Mouse (Mus musculus): ENCODE data around the gene Rpa1.
A peak's percentile ranks its signal among the peaks of the same experiment; 100 is the strongest.
"Not testable (repeated sequence)": the region's sequence is repeated elsewhere in the genome, so short reads cannot be mapped to it uniquely, and the experiment has no call there.

The Rpa1 gene

DNA sequence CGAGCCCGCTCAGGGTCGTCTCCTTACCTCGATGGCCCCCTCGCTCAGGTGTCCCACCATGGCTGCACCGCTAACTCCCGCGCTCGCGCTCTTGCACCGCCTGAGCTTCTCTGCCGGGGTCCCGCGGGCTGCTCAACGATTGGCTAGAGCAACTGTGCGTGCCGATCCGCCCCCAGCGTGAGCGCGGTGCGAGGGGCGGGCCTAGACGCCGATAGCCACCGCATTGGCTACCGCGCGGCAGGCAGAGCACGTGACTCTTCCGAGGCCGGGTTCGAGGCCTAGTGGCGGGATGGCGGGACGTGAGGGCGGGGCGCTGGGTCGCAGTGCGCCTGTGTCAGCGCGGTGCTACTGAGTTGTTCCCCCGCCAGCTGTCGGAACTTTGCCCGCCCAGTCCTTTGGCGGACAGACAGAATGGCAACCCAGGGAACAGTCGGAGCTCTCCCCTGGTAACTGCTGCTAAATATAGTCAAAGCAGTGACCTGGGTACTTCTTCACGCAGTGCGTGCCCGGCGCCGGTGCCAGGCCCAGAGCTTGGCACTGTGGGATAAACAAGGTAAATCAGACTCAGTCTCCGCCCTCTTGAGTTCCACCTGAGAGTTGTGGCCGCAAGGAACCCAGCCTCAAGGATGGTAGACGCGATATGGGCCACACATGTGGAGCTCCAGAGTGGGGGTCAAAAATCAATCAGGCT is at the start of gene Rpa1, which contains the start of gene Smyd4:
TSS of gene Rpa1 (minus strand) at position 126 of the 691 bp plus-strand sequence.
TSS of gene Smyd4 (plus strand) at position 235 of the 691 bp plus-strand sequence.
- peak; percentile 96 for DNase-seq

GRCm38 (mm10) chr11:75397452-75397851 is 49.3 kb upstream of the Rpa1 start:
- no peak for DNase-seq

DNA sequence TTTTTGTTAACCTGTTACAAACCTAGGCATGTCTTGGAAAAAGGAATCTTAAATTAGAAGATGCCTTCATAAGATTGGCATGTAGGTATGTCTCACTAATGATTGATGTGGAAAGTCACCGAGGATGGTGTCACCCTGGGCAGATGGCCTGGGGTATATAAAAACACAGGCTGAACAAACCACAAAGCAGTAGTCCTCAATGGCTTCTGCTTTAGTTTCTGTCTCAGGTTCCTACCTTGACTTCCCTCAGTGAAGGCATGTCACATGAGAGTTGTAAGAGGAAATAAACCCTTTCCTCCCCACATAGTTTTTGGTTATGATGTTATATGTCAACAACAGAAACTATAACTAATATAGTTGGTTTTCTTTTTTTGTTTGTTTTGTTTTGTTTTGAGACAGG is 47.5 kb upstream of the Rpa1 start:
- no peak for DNase-seq

DNA sequence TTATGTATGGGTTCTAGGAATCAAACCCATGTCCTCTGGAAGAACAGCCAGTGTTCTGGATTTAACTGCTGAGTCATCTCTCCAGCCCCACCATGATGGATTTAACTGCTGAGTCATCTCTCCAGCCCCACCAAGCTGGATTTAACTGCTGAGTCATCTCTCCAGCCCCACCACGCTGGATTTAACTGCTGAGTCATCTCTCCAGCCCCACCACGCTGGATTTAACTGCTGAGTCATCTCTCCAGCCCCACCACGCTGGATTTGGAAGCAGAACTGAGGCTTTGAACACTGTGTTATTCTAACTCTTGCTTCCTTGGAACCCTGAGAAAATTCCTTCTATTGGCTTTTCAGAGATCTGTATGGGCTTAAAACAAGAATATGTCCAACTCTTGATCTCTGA is 35.4 kb upstream of the Rpa1 start:
- DNase-seq = not testable (repeated sequence)

- not testable (repeated sequence) for DNase-seq
Observed at GRCm38 (mm10) chr11:75378786-75379185, 30.7 kb upstream of the Rpa1 start.

GRCm38 (mm10) chr11:75377125-75377524 is 29.0 kb upstream of the Rpa1 start:
- DNase-seq = no peak

GRCm38 (mm10) chr11:75355475-75355874 is 7.4 kb upstream of the Rpa1 start:
- no peak for DNase-seq

- no peak for DNase-seq
Observed at GRCm38 (mm10) chr11:75351225-75351624, 3.1 kb upstream of the Rpa1 start.

- DNase-seq = no peak
Observed at GRCm38 (mm10) chr11:75348890-75349261, 752 bp upstream of the Rpa1 start.

DNA sequence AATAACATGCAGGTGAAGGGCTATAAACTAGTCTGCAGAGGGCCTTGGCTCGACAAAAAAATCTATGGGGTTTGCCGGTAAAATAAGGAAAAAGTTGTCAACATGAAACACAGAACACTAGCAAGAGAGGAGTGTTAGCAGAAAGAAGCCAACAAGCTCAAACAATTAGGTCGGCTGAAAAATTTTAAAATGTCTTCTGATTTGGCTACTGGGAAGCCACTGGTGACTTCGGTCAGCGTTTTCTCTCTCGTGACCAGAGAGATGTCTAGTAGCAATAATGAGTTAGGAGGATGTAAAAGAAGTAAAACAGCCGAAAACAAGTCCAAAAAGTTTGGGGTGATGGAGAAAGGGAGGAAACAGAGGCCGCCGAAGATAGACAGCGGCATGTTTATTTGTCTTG is 528 bp downstream of the Rpa1 start:
- DNase-seq = no peak

- DNase-seq = no peak
Observed at GRCm38 (mm10) chr11:75347188-75347585, 937 bp downstream of the Rpa1 start.

GRCm38 (mm10) chr11:75346556-75347187 is 1.5 kb downstream of the Rpa1 start:
- no peak for DNase-seq

- DNase-seq = no peak
Observed at GRCm38 (mm10) chr11:75344716-75345115, 3.4 kb downstream of the Rpa1 start.

GRCm38 (mm10) chr11:75344163-75344562 is 4.0 kb downstream of the Rpa1 start:
- no peak for DNase-seq

GRCm38 (mm10) chr11:75343096-75343495 is 5.0 kb downstream of the Rpa1 start:
- DNase-seq = no peak

- no peak for DNase-seq
Observed at GRCm38 (mm10) chr11:75340698-75341345, 7.3 kb downstream of the Rpa1 start.

- no peak for DNase-seq
Observed at GRCm38 (mm10) chr11:75340076-75340475, 8.0 kb downstream of the Rpa1 start.

DNA sequence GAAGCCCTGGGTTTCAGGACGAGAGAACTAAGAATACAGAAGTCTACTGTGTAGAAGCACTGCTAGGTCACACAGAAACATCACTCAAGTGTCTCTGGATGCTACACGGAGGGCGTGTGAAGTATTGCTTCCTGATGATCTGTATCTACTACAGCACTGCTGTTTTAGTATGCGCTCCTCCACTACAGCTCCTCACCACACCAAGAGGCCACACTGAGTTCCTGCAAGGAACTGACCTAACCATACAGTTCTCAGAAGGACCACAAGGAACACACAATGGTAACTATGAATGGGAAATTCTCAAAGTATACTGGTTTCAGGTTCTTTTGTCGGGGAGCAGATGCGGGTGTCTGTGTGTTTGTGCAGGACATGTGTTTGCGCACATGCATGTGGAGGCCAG is 10.9 kb downstream of the Rpa1 start:
- DNase-seq = peak; percentile 6

- peak; percentile 21 for DNase-seq
Observed at GRCm38 (mm10) chr11:75336676-75337075, 11.4 kb downstream of the Rpa1 start.

DNA sequence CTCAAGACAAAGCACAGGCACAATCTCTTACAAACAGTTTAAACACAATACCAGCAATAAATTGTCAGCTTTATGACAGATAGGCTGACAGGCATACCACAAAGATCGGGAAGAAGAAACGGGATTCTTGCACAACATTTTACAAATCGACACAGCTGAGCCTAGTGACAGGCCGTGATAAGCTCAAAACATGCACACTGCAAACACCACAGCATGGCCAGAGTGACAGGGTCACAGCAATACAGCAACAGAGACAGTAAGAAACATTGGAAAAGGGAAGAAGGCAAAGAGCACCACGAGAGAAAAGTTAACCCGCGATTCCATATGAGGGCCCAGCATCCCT is 22.2 kb downstream of the Rpa1 start:
- no peak for DNase-seq

DNA sequence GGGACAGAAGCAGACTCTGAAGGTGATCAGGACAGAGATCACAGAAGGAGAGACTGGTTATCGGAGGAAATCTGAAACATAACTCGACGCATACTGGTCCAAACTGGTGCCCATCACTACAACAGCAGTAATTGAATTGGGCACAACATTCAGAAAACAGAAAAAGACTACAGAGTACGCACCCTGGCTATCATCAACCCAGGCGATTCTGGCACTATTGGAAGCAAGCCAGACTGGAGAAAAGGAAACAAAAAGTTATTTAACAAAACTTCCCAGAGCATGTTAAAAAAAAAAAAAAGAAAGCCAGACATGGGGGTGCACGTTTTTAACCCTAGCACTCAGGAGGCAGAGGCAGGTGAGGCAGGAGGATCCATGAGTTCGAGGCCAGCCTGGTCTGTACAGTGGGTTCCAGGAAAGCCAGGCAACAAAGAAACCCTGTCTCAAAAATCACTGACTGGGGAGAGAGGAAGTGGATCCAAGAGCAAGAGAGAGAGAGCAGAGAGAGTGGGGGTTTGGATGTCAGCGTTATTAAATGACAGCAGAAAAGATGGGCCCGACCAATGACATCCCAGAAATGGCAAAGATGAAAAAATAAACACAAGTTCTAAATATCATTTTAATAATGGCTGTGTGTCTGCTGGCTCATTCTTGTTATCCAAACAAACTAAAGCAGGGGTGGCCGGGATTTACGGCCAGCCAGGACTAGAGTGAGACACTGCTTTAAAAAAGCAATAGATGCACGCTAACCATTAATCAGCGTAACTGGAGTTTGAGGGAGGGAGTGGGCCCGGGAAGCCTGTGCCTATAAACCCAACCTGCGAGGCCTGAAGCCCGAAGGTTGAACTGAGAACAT is 22.8 kb downstream of the Rpa1 start:
- no peak for DNase-seq

GRCm38 (mm10) chr11:75324433-75324832 is 23.7 kb downstream of the Rpa1 start:
- DNase-seq = no peak

GRCm38 (mm10) chr11:75323326-75323737 is 24.8 kb downstream of the Rpa1 start:
- DNase-seq = peak; percentile 45

Data from thymus, postnatal 4 days (tissue).